Mouse (Mus musculus) embryonic facial prominence, embryonic 12.5 days (tissue): ENCODE results near the gene Zfhx2. TPM values are rescaled to one million over a fixed set of nuclear protein-coding genes. Genes with fewer than 3 reads are reported as not detected.
A peak's percentile ranks its signal among the peaks of the same experiment; 100 is the strongest.

Experiments
- ATAC-seq: fragments of 200-750 bp; cut with Nextera tagmentation; 2 replicates; pipeline ENCODE4 v1.8.0; 2017; ENCODE audit not compliant: insufficient number of reproducible peaks, insufficient read depth, low FRiP score, low TSS enrichment
- H3K27ac ChIP-seq: fragments of 300-500 bp; sonication (generic); 2 replicates; pipeline ENCODE4 v1.5.1; 2016; ENCODE audit warnings: mild to moderate bottlenecking
- H3K27me3 ChIP-seq: fragments of 300-500 bp; sonication (generic); 2 replicates; pipeline ENCODE4 v1.6.1; 2016; ENCODE audit warnings: mild to moderate bottlenecking, moderate library complexity
- H3K36me3 ChIP-seq: fragments of 300-500 bp; sonication (generic); 2 replicates; pipeline ENCODE4 v1.6.1; 2016; ENCODE audit warnings: mild to moderate bottlenecking
- H3K4me1 ChIP-seq: fragments of 300-500 bp; sonication (generic); 2 replicates; pipeline ENCODE4 v1.6.1; 2016
- H3K4me2 ChIP-seq: fragments of 300-500 bp; sonication (generic); replicated peaks from 2 replicates; pipeline ENCODE4 v1.6.1; 2016; ENCODE audit warnings: mild to moderate bottlenecking, moderate library complexity
- H3K4me3 ChIP-seq: fragments of 300-500 bp; sonication (generic); 2 replicates; pipeline ENCODE4 v1.5.1; 2016; ENCODE audit warnings: mild to moderate bottlenecking
- H3K9ac ChIP-seq: fragments of 300-500 bp; sonication (generic); 2 replicates; pipeline ENCODE4 v1.6.1; 2016; ENCODE audit warnings: mild to moderate bottlenecking, moderate library complexity
- H3K9me3 ChIP-seq: fragments of 300-500 bp; sonication (generic); 2 replicates; pipeline ENCODE4 v1.6.1; 2016; ENCODE audit warnings: mild to moderate bottlenecking, moderate library complexity
- WGBS: fragments of 180-500 bp; shearing (Covaris S2); methylation state at CpG from one replicate; pipeline ENCODE4 v1.1.7; 2016; 5-methylcytosine and 5-hydroxymethylcytosine counted together
- polyA plus RNA-seq: library from polyadenylated mRNA; unstranded; fragments of >200 nt; fragmentation: Nextera tagmentation; extraction: Ambion mirVana; gene quantifications from 2 replicates; pipeline ENCODE4 v1.2.1, GENCODE M21; 2016

The Zfhx2 gene
- polyA plus RNA-seq, 1 experiment from 2014 or later: 7.9 TPM

- Histone ChIP-seq H3K9me3 (no peaks in the 10 kb centered on the region), H3K4me3 (peak overlapping the region; percentile 65), H3K9ac (peak overlapping the region; percentile 67), H3K4me1 (peaks cover 25% of the 10 kb centered on the region), H3K27ac (no peak overlapping the region), H3K36me3 (no peaks in the 10 kb centered on the region), H3K27me3 (peaks cover 66% of the 10 kb centered on the region), H3K4me2 (peak overlapping the region; percentile 100)
- under 1% methylated on average over 64 of the region's 78 CpGs for WGBS
- ATAC-seq: peak; percentile 36
Observed at GRCm38 (mm10) chr14:55114759-55115701, 22.9 kb upstream of the Zfhx2 start.

GRCm38 (mm10) chr14:55113975-55114645 lies 22.0 kb upstream of the Zfhx2 start:
- ATAC-seq: no peak
- H3K4me3 ChIP-seq: peak overlapping the region; percentile 65
- no peak overlapping the region for H3K27ac ChIP-seq
- WGBS: 12% methylated on average over 26 of the region's 26 CpGs
- peak overlapping the region; percentile 100 for H3K4me2 ChIP-seq
- no peaks in the 10 kb centered on the region for H3K9me3 ChIP-seq
- H3K36me3 ChIP-seq: no peaks in the 10 kb centered on the region
- H3K4me1 ChIP-seq: peaks cover 34% of the 10 kb centered on the region
- H3K27me3 ChIP-seq: peaks cover 75% of the 10 kb centered on the region
- H3K9ac ChIP-seq: no peak overlapping the region; the same call in 1 of the 2 replicates

- Histone ChIP-seq H3K9me3 (no peaks in the 10 kb centered on the region), H3K4me1 (peaks cover 40% of the 10 kb centered on the region), H3K27ac (no peak overlapping the region), H3K36me3 (no peaks in the 10 kb centered on the region), H3K27me3 (peaks cover 77% of the 10 kb centered on the region), H3K4me2 (peak overlapping the region; percentile 100), H3K9ac (no peak overlapping the region; the same call in 1 of the 2 replicates), H3K4me3 (peak overlapping the region; percentile 65; the same call in 1 of the 2 replicates)
- ATAC-seq: no peak
- 67% methylated on average over 51 of the region's 51 CpGs for WGBS
Observed at GRCm38 (mm10) chr14:55113351-55113974, 21.3 kb upstream of the Zfhx2 start.

GRCm38 (mm10) chr14:55111720-55112119 lies 19.6 kb upstream of the Zfhx2 start:
- H3K4me3 ChIP-seq: no peak overlapping the region
- H3K9ac ChIP-seq: no peak overlapping the region
- no peak overlapping the region for H3K27ac ChIP-seq
- H3K4me1 ChIP-seq: peaks cover 42% of the 10 kb centered on the region
- H3K27me3 ChIP-seq: peaks cover 68% of the 10 kb centered on the region
- H3K4me2 ChIP-seq: no peak overlapping the region
- ATAC-seq: no peak
- no peaks in the 10 kb centered on the region for H3K36me3 ChIP-seq
- H3K9me3 ChIP-seq: no peaks in the 10 kb centered on the region
- WGBS: 82% methylated on average over 2 of the region's 2 CpGs

GRCm38 (mm10) chr14:55110076-55110475 lies 18.0 kb upstream of the Zfhx2 start:
- no peaks in the 10 kb centered on the region for H3K9me3 ChIP-seq
- H3K4me1 ChIP-seq: peaks cover 38% of the 10 kb centered on the region
- ATAC-seq: no peak
- no peak overlapping the region for H3K4me3 ChIP-seq
- H3K9ac ChIP-seq: no peak overlapping the region
- no peak overlapping the region for H3K27ac ChIP-seq
- H3K36me3 ChIP-seq: no peaks in the 10 kb centered on the region
- WGBS: 28% methylated on average over 9 of the region's 9 CpGs
- H3K4me2 ChIP-seq: 0 out of 2 replicates have a peak overlapping the region, but pooled peaks have one; percentile 25
- H3K27me3 ChIP-seq: peaks cover 52% of the 10 kb centered on the region

- peaks cover 37% of the 10 kb centered on the region for H3K4me1 ChIP-seq
- ATAC-seq: no peak
Observed at GRCm38 (mm10) chr14:55109048-55109873, 17.1 kb upstream of the Zfhx2 start.

GRCm38 (mm10) chr14:55108202-55108870 lies 16.2 kb upstream of the Zfhx2 start:
- WGBS: 38% methylated on average over 9 of the region's 9 CpGs
- peak overlapping the region; percentile 25; the same call in 1 of the 2 replicates for H3K4me2 ChIP-seq
- H3K9ac ChIP-seq: no peak overlapping the region
- no peaks in the 10 kb centered on the region for H3K36me3 ChIP-seq
- no peaks in the 10 kb centered on the region for H3K9me3 ChIP-seq
- ATAC-seq: no peak
- peaks cover 35% of the 10 kb centered on the region for H3K27me3 ChIP-seq
- H3K4me1 ChIP-seq: peaks cover 35% of the 10 kb centered on the region
- H3K4me3 ChIP-seq: no peak overlapping the region
- peak overlapping the region; percentile 36; the same call in 1 of the 2 replicates for H3K27ac ChIP-seq

More at GRCm38 (mm10) chr14:55109048-55109873, 17.1 kb upstream of the Zfhx2 start:
- Histone ChIP-seq H3K27me3 (peaks cover 44% of the 10 kb centered on the region), H3K4me3 (no peak overlapping the region), H3K4me2 (peak overlapping the region; percentile 25), H3K36me3 (no peaks in the 10 kb centered on the region), H3K27ac (no peak overlapping the region), H3K9me3 (no peaks in the 10 kb centered on the region), H3K9ac (no peak overlapping the region)
- 10% methylated on average over 21 of the region's 21 CpGs for WGBS

- peaks cover 35% of the 10 kb centered on the region for H3K4me1 ChIP-seq
- no peak overlapping the region for H3K9ac ChIP-seq
- H3K27ac ChIP-seq: no peak overlapping the region
- ATAC-seq: no peak
- H3K36me3 ChIP-seq: no peaks in the 10 kb centered on the region
- H3K9me3 ChIP-seq: no peaks in the 10 kb centered on the region
- 63% methylated on average over 8 of the region's 8 CpGs for WGBS
- H3K27me3 ChIP-seq: peaks cover 24% of the 10 kb centered on the region
- H3K4me3 ChIP-seq: no peak overlapping the region
- H3K4me2 ChIP-seq: no peak overlapping the region
Observed at GRCm38 (mm10) chr14:55106990-55107389, 14.9 kb upstream of the Zfhx2 start.

GRCm38 (mm10) chr14:55105836-55106809 lies 14.0 kb upstream of the Zfhx2 start, which contains the start of gene Ap1g2:
TSS of gene Ap1g2 (minus strand) at chr14:55106593.
- peaks cover 35% of the 10 kb centered on the region for H3K4me1 ChIP-seq
- peak; percentile 30; the same call in 1 of the 2 replicates for ATAC-seq
- H3K27me3 ChIP-seq: peaks cover 17% of the 10 kb centered on the region
- under 1% methylated on average over 39 of the region's 39 CpGs for WGBS
- peak within 1 kb of the TSS; percentile 72 for H3K9ac ChIP-seq
- H3K9me3 ChIP-seq: no peaks in the 10 kb centered on the region
- no peaks in the 10 kb centered on the region for H3K36me3 ChIP-seq
- H3K4me3 ChIP-seq: peak within 1 kb of the TSS; percentile 46
- H3K4me2 ChIP-seq: peak within 1 kb of the TSS; percentile 92
- H3K27ac ChIP-seq: peak within 1 kb of the TSS; percentile 71
